Mouse (Mus musculus): ENCODE data around the gene B230217C12Rik. TPM values are rescaled to one million over a fixed set of nuclear protein-coding genes. Genes with fewer than 3 reads are reported as not detected.

B230217C12Rik gene
- total RNA-seq, 2 experiments from 2014 or later: 48.5 to 52.8 TPM

DNA sequence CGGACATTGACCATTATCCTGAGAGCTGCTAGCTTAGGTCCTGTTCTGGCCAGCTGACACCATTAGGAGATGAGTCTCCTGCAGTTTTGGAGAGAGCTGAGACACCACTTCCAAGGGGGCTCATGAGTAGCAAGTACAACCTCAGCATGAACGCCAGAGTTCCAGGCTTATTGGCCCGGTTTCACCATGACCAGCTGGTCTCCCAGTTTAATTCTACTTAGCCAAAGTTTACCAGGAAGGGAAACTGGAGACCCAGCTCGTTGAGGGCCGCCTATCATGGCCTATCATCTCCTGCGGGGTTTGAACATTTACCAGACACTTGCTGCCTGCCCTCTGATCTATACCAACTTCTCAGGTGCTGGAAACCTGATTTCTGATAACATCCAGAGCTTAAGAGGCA lies 33.0 kb upstream of the B230217C12Rik start:
- intact Hi-C loops (cut with DNase I): no loop called here
- no peak for DNase-seq (ENCODE audit: low spot score in 2 of 2)

DNA sequence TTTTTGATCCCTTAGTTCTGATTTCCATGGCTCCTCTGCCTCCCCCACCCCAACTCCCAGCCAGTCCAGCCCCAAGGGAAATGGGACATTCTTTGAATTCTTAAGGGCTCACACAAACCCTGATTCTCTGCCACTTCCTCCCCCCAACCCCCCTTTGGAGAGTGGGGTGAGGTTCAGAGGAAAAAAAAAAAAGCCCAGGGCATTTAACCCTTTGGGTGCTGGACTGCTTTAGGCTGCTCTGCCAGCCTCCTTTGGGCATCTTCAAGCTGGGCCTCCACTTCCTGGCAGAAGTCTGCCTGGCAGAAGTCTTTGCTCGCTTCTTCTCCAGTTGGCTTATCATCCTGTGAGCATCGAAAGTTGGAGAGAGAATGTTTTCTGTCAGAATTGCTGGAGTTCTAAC lies 32.5 kb upstream of the B230217C12Rik start:
- intact Hi-C loops (cut with DNase I): no loop called here
- DNase-seq (ENCODE audit: low spot score in 2 of 2): no peak

DNA sequence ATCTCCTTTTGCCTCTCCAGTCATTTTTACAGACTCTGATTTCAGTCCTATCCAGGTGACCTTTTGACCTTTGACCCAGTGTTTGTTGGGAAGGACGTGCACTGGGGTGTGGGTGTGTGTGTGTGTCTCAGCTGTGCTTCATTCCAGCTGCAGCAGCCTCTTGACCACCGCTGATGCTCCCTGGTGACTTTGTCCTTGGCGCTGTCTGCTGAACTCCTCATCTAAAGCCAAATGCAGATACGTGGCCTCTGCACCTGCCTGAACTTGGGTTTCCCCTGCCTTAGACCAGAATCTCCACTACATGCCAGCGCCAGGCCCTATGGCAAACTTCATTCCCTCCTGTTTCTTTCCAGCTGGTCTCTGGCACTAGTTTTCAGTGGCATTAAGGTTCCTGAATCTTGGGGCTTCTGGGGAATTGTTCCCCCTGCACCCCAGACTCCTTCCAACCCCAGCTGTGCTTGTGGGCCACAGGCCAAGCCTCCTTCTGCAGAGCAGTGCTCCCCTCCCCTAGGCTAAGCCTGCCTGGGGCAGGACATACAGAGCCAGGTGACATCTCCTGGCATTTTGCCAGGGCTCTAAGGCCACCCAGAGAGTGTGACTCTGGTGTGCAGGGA lies 31.9 kb upstream of the B230217C12Rik start:
- intact Hi-C loops (cut with DNase I): no loop called here
- DNase-seq (ENCODE audit: low spot score in 2 of 2): no peak

DNA sequence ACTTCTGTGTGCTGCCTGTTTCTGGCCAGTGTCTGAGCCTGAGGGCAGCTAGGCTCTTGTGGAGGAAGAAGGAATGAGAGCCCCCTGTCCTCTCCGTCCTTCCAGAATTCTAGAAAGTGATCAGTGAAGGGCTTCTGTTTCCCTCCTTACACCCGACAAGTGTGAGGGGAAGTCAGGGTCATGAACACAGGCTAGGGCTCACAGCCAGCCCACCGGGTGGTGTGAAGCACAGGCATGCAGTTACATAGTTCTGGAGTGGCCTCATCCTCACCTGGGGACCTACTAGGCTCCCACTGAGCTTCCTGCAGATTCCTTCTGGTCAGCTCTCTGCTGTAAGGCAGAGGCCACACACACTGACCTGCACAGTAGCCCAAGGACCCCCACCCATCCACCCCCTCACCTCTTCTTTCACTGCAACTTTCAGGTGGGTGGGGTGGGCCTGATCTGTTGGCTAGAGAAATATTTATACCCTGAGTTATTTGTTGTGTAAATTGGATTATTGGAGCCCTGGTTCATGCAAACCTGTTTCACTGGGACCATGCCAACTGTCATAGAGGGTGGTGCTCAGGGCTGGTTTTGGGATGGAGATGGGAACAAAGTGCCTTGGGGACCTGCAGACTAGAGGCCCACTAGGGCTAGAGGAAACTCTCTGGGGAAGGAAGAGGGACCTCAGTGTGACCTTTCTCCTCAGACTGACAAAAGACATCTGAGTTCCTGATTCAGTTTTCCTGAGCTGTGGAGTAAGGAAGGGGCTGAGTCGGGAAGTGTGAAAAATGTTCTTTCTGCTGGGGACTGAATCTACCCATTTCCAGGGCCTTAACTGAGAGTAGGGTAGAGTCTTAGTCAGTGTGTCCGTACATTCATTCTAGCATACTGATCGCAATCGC lies 31.1 kb upstream of the B230217C12Rik start:
- intact Hi-C loops (cut with DNase I): no loop called here
- DNase-seq (ENCODE audit: low spot score in 2 of 2): no peak

DNA sequence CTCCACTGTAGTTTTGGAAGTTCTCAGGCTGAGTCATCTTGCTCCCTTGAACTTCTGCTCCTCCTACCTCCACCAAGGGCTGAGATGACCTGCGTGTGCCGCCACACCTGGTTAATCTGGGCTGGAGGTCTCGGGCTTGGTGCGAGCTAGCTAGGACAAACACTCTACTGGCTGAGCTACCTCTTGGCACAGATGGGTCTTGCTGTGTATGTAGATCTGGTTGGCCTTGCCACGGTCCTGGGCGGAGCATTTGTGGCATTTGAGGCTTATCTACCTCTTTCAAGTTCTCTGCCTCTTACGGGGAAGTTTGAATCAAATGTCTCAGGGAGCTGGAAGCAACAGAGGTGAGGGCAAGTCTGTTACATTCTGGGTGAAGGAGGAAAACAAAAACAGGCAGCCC lies 30.2 kb upstream of the B230217C12Rik start:
- DNase-seq (ENCODE audit: low spot score in 2 of 2): no peak
- intact Hi-C loops (cut with DNase I): no loop called here

DNA sequence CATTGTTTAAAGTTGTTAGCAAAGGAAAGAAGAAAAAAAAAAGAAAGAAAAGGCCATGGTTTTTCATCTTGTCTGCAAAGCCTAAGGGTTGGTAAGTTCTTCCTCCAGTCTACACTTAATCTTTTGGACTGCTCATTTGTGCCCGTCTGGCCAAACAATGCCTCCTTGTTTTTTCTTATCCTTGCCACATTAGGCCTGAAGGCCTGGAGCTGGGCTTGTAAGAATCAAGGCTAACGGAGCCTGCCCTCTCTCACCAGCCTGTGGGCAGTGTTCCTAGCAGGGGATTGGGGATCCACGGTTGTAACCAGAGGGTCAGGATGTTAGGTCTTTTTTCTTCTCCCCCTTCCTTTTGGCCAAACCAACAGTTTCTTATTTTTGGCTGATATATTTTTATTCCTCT lies 29.6 kb upstream of the B230217C12Rik start:
- intact Hi-C loops (cut with DNase I): no loop called here
- DNase-seq (ENCODE audit: low spot score in 2 of 2): no peak

DNA sequence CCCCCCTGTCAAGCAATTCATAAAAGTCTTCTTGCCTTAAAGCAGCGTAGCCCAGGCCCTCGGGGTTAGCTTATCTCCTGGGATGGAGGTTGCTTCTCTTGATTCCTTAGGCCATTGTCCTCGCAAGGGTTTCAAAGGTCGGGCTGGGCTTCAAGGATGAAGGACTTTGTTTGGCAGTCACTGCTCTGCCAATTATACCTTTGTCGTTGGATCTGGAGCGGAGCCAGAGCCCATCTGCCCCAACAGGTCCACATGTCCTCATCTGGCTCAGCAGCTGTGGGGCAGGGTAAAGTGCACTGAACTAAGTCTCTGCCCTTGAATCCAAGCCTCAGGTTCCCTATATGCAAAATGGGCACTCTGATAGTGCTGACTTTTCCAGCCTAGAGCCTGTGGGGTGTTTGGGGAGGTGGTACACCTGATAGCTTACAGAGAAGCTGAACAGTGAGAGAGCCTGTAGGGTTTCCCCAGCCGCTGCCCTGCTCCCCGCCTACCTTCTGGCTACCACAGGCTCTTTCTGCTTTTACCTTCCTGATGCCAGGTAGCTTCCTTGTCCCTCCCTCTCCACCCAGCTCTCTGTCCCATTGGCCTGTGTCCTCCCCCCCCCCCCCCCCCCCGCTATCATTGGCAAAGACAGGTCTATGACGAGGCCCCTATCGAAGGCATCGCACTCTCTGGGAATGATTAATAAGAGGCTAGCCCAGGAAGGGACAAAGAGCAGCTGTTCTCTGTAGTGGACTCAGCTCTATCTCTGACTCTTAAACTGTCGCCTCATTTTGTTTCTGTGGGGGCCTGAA lies 28.8 kb upstream of the B230217C12Rik start:
- DNase-seq (ENCODE audit: low spot score in 2 of 2): no peak
- intact Hi-C loops (cut with DNase I): no loop called here

DNA sequence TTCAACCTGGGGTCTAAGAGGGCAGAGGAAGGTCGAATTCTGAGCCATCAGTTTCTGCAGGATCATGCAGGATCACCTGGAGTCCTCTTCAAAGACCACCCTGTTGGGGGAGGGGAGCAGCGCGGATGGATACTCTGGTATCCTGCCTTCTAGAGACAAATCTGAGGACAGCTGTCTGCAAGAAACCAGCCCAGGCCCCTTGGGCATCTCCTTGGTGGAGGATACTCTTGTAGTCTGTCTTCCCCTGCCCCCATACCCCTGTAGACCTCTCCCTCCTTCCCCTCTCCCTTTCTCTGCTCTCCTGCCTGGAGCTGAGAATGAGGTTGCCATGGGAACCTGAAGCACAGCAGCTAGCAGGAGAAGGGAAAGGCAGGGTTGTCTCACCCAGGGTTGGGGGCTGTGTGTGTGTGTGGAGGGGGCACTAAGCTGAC lies 28.1 kb upstream of the B230217C12Rik start:
- intact Hi-C loops (cut with DNase I): no loop called here
- peak; percentile 59 to 67 for DNase-seq (ENCODE audit: low spot score in 2 of 2)

DNA sequence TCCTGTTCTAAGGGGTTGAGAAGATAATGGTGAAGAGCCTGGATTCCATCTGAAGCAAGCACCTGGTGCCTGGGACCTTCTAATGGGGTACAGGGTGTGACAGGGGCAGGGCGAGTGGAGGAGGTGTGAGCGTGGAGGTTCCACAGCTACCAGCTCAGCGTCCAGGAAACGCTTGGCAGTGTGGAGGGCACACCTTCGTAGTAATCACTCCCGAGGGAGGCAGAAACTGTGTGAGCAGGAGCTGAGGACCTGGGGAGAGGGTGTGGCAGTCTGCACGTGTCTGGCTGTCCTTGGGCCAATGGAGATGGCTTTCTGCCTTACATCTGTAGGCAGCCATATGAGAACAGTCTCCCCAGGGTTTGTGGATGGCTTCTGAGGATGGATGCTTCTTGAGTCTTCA lies 27.5 kb upstream of the B230217C12Rik start:
- intact Hi-C loops (cut with DNase I): no loop called here
- DNase-seq (ENCODE audit: low spot score in 2 of 2): no peak

DNA sequence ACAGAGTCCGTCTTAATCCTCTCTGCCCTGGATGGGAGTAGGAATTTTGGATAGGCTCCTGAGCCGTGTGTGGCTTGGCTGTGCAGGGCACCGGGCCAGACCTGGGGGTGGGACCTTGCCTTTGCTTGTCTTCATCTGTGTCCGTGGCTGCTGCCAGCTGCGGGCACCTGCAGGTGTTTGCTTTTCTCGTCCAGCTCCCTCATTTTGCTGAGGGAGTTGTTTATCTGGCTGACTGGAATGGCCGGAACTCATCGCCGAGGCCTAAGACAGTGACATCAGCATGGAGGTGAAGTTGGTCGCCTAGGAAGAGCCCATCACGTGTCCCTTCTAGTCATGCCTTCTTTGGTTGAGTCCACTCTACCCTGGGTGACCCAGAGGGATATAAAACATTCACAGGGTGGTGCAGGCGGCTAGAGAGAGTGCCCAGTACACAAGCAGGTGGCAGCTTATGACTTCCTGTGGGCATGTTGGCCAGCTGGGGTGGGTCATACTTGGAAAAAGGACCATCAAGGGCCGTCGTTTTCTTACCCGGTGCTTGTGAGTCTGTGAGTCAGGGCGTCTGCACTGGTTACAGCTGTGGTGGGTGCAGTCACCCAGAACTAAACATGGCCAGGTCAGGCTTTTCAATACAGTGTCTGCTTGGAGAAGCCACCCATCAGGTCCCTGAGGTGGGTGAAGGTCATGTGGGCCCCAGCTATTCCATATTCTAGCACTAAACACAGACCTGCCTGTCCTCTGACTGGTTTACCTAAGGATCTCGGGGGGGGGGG lies 26.6 kb upstream of the B230217C12Rik start:
- no peak for DNase-seq (ENCODE audit: low spot score in 2 of 2)
- intact Hi-C loops (cut with DNase I): no loop called here

DNA sequence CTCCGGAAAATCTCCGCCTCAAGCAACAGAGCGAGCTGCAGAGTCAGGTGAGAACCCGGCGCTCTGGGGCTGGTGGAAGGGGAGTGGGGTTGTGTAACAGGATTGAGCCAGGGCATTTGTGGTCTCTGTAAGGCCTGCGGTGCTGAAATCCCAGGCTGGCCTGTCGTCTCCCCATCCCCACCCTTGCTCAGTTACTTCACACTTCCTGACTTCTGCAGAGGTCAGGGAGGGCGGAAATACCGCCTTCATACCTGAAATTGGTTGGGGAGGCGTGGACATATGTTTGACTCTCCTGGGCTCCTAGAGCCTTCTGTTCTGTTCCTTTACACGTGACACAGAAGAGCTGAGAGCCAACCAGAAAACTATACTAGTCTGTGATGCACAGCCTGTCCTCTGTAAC lies 24.8 kb upstream of the B230217C12Rik start:
- no peak for DNase-seq (ENCODE audit: low spot score in 2 of 2)
- intact Hi-C loops (cut with DNase I): no loop called here

DNA sequence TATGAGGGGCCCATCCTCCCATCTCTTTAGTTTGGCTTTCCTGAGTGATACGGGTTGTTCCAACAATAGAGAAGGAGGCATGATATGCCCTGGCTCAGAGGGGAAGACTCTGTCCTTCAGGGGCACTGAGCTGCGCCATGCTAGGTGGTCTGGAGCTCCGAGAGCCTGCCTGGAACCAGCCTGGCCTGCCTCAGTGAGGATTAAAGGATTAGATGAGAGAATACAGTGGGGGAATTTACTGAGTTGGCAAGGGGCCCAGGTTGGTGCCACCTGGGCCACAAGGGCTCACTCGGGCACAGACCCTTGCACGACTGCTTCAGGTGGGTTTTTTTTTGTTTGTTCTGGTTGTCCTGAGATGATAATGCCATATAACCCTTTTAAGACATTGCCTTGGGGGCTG lies 24.4 kb upstream of the B230217C12Rik start:
- DNase-seq (ENCODE audit: low spot score in 2 of 2): no peak
- intact Hi-C loops (cut with DNase I): no loop called here

DNA sequence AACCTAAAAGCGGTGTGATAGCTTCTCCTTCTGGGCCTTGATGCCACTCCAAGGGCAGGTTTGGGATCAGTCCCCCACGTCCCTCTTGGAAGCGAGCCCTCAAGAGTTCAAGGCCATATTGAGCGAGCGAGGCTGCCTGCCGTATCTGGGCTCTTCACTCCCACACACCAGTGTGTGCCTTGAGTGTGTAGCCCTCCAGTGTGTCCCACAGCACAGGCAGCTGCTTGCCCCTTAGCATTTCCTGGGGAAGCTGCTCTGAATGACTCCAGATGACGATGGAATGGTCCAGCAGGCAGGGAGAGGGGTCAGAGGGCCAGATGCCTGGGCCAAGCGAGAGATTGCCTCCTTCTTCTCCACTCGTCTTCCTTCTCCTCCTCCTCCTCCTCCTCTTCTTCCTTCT lies 23.7 kb upstream of the B230217C12Rik start:
- intact Hi-C loops (cut with DNase I): no loop called here
- no peak for DNase-seq (ENCODE audit: low spot score in 2 of 2)

DNA sequence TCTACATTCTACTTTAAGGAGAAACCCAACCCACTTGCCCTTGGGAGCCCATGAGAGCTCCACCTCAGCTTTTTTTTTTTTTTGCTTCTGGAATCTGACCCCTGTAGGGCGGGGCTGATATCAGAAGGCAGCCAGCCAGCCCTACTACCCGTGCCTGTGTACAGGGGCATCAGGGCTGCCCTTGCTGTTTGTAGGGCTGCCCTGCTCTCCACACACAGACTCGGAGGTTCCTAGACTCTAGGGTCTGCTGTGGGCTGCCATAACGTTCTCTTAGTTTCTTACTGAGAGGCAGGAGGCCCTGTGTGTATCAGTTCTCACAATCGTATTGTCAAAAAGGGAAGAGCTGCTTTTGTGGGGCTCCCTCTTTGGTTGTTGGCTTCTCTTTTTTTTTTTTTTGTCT lies 23.2 kb upstream of the B230217C12Rik start:
- intact Hi-C loops (cut with DNase I): no loop called here
- no peak for DNase-seq (ENCODE audit: low spot score in 2 of 2)

DNA sequence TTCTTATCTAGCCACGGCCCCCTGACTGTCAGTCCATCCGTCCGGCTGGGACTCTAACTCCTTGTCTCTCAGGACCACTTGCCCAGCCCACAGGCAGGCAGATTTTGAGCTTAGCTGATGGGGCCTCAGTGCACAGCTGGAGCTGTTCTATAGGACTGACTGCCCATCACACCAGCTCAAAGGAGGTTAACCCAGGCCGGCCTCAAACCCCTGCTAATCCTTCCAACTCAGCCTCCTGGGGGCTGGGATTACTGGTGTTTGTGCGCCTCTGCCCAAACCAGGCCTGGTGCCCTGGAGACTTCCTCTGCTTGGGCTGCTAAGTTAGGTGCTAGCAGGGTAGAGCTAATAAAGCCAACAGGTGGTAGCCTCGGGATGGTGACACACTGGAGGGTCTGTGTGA lies 22.6 kb upstream of the B230217C12Rik start:
- DNase-seq (ENCODE audit: low spot score in 2 of 2): no peak
- intact Hi-C loops (cut with DNase I): no loop called here

DNA sequence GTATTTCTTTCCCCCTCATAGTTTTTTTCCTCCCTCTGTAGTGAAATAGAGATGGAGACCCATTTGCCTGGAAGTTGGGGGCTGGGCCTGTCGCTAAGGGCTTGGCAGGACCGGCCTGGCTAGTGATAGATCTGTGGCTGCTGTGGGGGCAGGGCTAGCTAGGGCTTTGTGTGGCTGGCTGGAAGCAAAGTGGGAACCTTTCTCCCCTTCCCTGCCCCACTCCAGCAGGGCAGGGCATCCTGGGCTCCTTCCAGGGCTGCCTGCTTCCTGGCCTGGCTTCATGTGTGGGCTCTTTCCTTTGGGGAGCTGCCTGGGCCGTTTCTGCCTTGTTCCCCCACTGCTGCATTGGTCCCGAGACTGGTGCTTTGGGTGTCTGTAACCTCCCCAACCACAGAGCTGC lies 22.0 kb upstream of the B230217C12Rik start:
- intact Hi-C loops (cut with DNase I): no loop called here
- DNase-seq (ENCODE audit: low spot score in 2 of 2): no peak

DNA sequence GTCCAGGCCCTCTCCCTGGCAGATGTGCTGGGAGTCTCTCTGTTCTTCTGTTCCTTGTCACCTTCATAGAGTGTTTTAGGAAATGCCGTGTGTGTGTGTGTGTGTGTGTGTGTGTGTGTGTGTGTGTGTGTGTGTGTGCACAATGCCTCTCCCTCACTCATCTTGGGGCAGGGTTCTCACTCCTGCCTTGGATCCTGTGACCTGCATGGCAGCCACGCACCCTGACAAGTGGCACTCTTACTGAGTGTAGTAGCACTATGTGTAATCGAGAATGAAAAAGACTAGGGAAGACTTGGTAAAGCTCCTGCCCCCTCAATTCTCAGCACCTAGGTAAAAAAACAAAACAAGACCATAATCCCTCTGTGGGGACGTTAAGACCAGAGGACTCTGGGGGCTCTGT lies 21.5 kb upstream of the B230217C12Rik start:
- intact Hi-C loops (cut with DNase I): no loop called here
- DNase-seq (ENCODE audit: low spot score in 2 of 2): no peak

DNA sequence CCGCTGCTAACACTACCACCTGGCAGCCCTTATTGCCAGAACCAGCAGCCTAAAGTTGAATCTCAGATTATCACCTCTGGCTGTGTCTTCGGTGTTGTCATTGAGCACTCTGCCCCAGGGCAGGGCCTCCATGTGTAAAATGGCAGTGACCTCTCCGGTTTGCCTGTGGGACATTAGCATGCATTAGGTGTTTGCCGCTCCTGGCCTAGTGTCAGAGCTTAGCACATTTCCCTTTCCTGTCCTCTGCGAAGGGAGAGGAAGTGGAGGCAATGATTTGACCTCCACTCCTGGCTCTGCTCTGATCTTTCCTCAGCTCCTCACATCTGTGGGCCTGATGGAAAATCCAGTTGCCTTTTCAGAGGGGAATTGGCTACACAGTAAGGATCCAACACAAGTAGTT lies 20.7 kb upstream of the B230217C12Rik start:
- DNase-seq (ENCODE audit: low spot score in 2 of 2): no peak
- intact Hi-C loops (cut with DNase I): no loop called here

DNA sequence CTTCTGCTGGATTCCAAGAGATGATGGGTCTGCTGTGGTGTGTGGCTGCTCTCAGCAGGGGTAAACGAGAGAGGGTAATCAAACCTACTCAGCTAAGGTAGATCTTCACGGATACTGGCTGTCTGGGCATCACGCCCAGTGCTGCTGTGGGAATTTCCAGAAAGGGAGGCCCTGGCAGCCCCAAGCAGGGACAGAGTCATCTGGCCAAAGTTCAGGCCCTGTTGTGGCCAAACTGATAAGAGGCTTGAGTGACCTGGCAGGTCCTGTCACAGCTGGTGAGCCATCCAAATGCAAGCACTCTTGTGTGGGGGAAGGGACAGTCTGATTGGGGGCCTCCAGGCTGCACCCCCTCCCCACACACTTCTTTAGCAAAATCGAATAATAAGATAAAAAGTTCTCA lies 19.7 kb upstream of the B230217C12Rik start:
- no peak for DNase-seq (ENCODE audit: low spot score in 2 of 2)

More for the DNA sequence above, 19.7 kb upstream of the B230217C12Rik start:
- intact Hi-C loops (cut with DNase I): no loop called here

All from left cerebral cortex, postnatal 14 days (tissue).